Mouse (Mus musculus): ENCODE measurements around the gene Spo11.

Gene Spo11

DNA sequence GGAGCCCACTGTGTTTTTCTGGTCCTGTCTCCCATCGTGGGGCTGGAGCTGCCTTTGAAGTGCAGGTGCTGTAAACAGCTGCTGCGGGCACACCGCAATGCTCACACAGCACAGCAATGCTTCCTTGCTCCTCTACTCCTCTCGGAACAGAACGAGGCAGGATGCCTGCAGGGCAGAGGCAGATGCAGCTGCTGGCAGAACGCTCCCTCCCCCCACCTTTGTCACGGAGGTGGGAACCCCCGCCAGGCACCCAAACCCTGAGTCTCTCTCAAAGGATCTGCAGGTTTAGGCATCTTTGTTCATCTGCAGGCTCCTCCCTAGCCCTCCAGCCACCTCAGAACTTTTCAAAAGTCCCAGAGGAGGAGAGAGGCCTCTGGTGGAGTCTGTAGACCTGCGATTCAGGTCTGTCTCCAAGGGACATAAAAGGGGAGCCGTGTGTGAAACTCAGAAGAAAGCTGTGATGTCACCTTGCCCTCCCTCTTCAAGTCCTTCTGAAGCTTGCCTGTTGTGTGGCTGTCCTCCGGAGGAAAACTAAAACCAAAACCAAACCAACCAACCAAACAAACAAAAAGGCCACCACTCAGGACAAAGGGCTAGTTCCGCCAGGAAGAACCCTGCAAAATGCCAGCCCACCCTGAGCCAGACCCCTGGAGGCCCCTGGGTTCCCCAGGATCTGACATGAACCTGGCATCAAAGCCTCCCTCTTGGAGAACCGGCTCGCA lies at the start of gene Spo11:
Gene Spo11, plus strand, starts transcription at position 292 of the 722 bp plus-strand sequence.
- peak; percentile 26 to 51 for DNase-seq (ENCODE audit: low spot score in 2 of 2)

DNA sequence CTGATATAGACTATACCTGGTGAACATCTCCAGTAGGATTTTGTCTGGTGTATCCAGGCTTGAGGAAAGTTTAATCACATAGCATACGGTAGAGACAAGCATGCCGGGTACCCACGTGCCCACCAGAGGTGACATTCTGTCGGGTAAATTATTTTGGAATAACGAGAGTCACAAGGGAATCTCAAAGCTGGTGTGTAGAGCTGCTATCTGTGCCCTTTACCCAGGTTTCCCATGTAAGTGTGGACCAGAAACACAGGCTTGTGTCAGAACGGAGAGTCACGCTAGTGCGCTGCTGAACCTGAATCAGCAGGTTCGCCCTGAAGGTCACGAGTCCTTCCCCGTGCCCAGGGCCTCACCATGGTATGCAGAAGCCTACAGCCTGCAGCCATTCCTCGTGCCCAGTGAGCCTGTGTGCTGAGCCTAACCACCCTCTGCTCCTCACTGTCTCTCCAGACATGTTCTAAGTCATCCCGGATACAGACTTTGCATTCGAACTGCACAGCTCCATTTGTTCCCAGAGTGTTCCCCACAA lies 47.5 kb upstream of the Spo11 start:
- DNase-seq (ENCODE audit: low spot score in 2 of 2): no peak

DNA sequence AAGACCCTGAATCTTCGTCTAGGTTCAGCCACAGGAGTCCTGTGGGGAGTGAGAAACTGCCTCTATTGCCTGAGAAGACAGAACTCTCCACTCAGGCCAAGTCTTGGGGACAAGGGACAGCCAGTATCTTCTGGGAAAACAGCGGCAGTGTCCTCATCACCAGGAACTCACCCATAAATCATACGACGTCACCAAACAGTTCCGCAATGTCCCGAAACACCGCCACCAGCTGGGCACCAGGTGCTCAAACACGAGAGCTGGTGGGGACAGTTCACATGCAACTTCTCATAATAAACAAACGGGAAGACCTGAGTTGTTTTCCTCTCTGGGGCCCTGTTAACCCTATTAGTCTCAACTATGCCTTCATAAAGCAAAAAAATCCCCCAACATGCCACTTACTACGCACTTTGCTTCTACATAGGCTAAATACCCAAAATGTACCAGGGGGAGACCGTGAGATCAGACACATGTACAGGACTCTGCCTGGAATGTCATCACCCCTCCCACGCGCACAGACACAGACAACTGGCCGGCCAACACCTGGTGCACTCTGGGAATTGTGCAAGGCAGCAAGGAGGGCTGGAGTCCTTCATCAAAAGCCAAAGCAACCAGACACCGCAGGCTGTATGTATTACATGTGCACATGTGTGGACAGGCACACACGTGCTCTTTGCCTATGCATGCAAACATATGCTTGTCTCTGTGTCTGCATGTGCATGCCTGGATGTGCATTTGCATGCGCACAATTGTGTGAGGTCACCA lies 46.2 kb upstream of the Spo11 start:
- no peak for DNase-seq (ENCODE audit: low spot score in 2 of 2)

DNA sequence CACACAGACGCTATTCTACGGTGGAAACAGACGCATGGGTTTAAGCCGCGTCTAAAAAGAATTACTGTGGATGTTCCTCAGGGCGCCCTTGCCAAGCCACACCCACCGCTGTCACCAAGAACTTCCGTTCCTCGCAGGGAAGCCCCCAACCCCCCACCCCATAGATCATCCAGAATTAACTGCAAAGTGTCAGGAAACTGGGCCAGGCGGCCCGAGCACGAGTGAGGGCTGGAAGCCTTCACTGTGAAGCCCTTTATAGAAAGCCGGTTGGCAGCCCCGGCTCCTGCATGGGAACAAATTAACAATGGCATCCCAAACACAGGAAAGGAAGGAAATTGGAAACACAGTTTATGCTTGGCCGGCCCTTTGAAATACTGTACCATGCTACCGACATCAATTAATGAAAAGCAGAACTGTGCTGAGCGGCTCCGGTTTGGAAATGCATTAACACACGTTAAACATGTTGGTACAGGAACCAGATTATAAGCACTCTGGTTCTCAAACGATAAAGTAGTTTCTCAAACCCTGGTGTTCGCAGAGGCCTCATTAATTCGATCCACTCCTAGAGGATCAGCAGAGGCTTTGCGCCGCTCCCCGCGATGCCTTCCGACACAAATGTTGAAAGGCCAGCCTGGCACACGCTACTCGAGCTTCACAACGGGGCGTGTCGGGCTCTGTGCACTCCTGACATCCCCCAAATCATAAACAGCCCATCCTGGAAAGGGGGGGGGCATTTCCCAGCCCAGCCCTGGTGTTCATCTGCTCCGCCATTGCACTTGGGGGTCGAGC lies 43.7 kb upstream of the Spo11 start:
- DNase-seq (ENCODE audit: low spot score in 2 of 2): no peak

DNA sequence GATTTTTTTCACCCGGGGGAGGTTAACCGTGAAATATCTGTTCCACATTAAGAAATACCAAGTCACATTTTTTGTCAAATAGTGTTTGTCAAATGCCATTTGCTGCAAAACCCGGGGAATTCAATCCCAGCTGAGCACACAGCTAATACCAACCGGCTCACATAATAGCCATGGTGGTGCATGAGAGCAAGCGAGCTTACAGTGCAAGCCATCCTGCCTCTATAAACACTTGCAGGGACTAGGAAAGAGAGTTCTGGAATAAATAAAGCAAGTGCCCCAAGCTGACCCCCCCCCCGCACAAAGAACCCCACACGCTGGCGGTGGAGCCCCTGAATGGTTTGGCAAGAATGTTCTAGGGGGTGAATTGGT lies 43.1 kb upstream of the Spo11 start:
- no peak for DNase-seq (ENCODE audit: low spot score in 2 of 2)

DNA sequence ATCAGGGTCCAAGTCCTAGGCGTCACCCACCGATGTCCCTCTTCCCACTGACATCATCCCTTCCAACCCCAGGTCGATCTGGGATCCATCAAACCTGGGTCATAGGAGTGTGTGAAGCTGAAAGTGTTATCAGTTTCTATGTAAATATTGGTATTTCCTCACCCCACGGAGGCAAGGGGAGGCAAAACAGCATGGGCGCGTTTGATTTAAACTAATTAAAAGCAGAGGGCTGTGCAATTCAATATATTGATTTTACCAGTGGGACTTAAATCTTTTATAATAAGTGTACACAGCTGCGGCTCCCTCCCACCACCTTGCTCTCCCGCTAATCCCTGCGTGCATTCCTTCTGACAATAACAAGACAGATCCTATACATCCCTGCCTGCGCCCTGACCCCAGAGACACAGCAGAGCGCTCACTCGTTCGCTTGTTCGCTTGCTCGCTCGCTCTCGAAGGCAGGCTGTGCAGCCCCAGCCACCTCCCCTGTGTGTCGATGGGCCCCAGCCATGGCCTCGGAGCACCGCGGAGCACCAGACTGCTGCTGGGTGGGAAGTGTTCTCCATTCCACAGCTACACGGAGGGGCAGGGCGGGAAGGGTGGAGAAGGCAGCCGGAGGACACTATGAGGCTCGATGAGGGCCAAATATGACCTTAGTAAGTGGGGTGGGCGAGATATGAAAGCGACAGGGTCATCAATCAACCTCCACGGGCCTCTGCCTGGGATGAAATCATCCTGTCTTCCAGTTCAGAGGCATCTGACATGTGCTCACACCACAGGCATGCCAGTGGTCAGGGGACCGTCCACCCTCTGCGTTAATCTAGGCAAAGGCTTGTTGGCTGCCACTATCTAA lies 42.4 kb upstream of the Spo11 start:
- no peak for DNase-seq (ENCODE audit: low spot score in 2 of 2)

DNA sequence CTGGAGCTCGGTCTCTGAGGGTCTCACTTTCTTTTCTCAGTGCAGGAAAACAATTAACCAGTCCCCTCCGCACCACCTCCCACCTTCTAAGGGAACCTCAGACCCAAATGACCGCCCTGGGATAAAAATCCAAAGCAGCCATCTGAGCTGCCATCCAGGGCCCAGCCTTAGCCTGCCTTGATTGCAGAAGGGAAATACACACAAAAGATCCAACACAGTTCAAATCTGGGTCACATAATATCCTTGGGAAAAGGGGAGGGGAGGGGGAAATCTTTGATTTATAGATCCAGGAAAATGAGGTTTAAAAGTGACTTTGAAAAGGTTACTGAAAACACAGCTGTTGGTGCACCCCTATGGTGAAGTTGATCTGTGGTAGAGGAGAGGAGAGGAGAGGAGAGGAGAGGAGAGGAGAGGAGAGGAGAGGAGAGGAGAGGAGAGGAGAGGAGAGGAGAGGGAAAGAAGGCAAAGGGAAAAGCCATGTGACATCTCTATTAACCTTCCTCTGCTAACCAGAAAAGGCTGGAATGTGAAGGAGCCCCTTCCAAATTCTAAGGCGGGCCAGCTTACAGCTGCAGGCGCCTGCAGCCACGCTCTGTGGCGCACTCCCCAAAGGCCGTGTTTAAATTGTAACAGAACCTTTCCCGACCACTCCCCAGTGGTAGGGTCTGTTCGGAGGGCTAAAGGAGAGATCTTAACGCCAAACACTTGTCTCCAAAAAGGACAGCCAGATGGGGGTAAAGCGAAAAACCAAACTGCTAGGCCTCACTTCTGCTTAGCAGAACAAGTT lies 41.5 kb upstream of the Spo11 start:
- no peak for DNase-seq (ENCODE audit: low spot score in 2 of 2)

DNA sequence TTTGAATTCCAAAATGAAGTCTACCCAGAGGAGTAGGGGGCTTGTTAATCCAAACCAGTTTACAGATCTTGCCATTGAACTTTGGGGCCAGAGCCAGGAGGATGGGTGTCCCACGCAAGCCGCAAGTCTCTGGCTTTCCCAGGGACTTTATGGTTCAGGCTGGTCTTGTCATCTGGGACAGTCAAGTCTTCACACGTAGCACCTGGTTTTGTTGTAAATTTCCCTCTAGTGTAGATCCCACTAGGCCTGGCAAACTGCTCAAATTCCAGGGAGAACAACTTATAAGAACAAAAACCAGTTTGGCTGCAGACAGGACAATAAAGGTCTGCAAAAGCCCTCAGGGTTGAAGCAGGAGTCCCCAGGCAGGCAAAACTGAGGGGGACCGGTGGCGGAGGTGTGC lies 40.7 kb upstream of the Spo11 start:
- DNase-seq (ENCODE audit: low spot score in 2 of 2): no peak

DNA sequence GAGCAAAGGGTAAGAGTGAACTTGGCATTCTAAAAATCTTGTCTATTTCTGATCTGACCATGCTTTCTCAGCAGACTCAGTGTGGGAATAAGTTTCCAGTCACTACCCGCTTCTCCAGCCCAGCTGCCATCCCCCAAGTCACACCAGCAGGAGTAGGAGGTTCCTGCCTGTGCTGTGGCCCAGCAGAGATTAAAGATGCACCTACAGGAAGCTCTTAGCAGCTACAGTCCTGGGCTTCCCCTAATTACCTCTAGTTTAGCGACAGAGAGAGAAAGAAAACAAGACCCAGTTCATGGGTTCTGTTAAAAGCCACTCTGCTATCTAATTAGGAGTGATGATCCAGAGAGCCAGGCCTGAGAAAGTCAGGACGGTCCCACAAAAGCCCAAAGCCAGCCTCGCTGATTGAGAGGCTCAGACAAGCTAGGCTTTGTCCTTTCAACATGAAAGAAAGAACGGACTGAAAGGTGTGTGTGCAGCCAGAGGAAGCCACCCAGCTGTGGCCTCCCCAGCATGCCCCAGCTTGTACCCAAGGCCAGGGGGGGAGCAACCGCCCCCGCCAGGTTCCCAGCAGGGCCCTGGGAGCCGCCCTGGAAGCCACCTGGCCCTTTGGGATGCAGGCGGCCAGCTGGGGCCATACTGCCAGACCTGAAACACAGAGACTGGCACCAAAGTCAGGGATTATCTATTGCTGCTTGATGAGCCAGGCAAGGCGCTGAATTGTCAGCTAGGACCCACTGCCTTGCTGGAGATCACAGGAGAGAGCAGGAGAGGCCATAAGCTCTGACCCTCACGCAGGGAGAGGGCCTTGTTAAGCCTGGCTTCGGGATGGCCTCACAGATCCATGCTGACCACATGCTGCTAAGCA lies 39.9 kb upstream of the Spo11 start:
- DNase-seq (ENCODE audit: low spot score in 2 of 2): no peak

DNA sequence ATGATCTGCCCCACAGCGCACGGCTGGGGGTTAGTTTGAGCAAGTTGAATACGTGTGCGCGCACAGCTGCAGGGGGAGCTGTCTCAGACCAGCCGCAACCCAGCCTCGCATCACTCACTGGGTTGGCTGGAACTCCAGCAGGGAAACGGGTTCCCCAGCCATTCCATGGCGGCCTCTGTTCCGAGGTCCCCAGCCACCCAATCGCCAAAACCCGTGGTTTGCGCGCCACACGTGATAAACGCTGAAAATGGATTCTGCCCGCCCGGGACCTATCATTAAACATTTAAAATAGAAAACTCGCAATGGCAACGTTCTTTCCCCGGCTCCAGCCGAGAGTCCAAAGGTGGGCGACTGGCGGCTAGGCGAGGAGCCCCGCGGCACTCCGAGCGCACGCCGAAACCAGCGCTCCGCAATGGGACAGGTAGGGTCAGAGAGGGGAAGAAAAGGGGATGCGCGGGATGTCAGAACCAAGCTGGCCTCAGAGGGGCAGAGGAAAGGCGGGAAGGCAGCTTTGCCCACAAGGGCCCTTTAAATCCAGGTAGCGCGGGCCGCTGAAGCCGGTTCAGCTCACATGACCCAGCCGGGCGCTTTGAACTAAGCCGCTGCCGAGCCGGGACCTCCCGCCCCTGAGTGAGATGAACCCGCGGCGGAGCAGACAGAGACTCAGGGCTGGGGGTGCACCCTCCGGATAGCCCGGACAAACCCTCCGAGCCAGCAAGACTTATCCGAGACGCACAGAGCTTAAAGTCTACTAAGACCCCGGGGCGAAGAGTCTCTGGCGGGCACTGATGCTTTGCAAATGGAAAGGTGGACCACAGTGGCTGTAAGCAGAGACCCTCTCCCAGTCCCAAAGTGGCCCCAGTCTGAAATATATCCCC lies 38.5 kb upstream of the Spo11 start:
- peak in 1 of 2 experiments; percentile 22 for DNase-seq (ENCODE audit: low spot score in 2 of 2)

DNA sequence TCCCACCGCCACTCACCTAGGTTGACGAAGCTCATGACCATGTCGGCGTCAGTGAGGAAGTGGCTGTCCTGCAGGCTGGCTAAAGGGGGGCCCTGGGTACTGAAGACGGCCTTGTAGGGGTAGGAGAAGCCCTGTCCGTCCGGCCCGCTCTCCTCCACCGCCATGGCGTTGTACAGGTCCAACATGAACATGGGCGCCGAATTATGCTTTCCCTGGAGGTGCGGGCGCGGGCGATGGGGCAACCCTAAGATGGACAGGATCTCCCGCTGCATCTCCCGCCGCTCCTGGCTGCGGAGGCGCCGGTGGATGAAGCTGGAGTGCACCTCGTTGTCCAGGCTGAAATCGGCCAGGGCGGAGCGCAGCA lies 37.9 kb upstream of the Spo11 start:
- DNase-seq (ENCODE audit: low spot score in 2 of 2): no peak

DNA sequence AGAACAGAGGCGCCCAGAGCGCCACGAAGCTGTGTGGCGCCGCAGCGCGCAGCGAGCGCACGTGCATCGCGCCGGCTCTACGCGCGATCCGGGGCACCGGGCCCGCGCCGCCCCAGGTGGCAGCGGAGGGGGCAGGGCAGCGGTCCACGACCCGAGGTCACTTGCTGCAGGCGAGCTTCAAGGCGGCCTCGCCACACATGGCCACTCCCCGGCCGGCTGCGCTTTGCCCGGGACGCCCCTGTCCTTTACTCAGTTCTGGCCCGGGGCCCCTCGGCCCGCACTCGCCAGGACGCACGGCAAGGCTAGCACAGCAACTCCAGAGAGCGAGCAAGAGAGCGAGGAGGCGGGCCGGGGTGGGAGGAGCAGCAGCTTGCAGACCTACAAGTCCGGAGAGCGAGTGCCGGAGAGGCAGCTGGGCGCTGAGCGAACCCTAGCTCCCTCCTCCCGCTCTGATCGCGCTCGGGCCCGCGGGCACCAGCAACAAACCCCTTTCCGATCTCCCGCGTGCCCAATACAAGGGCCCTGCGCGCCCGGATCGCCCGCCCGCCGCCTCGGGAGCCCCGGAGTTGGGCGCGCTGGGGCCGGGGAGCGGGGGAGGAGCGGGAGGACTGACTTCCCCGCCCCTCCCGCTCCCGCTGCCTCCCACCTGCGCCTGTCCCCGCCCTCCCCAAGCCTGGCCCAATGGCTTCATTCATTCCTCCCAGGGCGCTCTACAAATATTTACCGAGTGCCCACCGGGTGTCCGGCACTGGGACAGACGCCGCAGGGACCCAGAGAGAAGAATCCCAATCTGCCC lies 37.3 kb upstream of the Spo11 start, which contains the start of gene Bmp7:
Gene Bmp7, minus strand, starts transcription at position 319 of the 796 bp plus-strand sequence.
- peak in 1 of 2 experiments; percentile 38 for DNase-seq (ENCODE audit: low spot score in 2 of 2)

DNA sequence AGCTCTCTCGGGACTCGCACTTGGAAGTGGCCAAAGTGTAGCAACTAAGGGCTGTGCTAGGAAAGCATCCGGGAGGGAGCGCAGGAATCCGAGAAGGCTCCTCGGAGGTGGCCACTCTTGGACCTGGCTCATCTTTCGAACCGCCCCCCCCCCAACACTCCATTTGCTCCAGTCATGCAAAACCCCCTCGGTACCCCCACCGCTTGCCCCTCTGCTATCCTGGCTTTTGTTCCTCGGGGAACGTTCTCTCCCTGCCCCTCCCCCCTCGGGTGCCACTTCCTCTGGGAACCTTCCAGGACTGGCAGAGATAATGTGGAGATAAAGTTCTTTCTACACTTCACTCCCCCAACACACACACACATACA lies 36.7 kb upstream of the Spo11 start:
- no peak for DNase-seq (ENCODE audit: low spot score in 2 of 2)

DNA sequence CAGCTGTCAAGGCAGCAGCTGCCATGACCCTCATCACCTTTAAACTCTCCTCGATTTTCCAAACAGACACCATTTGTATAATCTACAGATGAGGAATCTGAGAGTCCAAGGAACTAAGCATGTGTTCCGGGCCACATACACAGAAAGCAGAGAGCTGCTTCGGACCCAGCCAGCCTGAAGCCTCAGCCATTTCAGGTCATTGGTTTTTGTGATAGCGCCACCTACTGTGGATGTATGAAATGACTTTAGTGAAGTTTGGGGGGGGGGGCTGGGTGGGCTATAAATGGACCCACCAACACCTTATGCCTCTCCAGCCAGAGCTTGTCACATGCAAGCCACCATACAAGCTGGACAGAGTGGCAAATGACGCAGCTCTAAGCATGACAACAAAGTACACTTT lies 28.4 kb upstream of the Spo11 start:
- no peak for DNase-seq (ENCODE audit: low spot score in 2 of 2)

DNA sequence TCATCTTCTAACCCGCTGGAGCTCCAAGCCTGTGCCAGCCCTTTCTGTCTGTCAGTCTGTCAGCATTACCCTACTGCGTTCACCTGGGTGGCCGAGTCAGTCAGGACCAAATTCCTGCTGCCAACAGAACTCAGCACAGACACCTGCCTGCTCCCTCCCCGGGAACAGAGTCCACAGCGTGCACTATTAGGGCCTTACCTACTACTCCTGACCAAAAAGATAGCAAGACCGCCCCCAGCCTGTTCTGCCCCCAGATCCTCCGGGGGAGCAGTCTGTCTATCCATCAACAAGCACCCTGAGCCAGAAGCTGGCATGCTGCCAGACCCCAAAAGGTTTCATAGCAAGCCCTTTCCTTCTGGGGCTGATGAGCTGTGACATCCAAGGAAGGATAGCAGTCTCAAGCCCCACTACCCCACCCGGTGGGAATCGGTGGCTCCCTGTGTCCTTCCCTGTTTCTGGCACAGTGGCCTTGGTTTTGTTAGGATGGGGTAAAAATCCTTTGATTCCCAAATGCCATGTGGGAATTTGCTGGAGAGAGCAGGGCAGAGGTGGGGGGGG lies 27.3 kb upstream of the Spo11 start:
- DNase-seq (ENCODE audit: low spot score in 2 of 2): no peak

DNA sequence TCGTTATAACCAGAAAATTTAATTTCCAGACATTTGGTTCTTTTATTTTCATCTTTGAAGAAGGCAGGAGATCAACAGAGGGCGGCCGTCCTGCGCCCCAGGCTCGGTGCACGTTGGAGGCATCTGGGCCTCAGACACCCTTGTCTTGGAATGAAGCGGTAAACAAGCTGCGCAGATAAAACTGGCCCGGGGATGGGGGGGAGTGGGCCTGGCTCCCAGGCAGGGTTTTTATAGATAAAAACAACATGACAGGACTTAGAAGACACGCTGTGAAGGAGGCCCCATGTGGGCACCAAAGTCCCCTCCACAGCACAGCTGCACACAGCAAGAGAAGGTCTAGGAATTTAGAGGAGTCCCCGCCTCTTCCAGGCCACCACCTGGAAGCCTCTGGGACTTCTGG lies 26.8 kb upstream of the Spo11 start:
- no peak for DNase-seq (ENCODE audit: low spot score in 2 of 2)

DNA sequence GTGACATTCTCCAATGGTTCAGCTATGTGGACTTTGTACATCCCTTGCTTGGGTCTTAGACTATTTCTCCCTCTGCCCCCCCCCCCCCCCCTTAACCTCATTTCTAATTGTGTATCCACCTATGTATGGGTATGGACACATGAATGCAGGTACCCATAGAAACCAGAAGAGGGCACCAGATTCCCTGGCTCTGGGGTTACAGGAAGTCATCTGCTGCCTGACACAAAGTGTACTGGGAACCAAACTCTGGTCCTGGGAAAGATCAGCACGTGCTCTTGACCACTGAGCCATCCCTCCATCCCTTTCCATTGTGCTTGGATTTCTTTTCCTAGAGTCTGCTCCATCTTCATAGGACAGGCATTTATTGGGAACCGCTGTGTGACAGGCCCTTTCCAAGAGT lies 25.5 kb upstream of the Spo11 start:
- no peak for DNase-seq (ENCODE audit: low spot score in 2 of 2)

DNA sequence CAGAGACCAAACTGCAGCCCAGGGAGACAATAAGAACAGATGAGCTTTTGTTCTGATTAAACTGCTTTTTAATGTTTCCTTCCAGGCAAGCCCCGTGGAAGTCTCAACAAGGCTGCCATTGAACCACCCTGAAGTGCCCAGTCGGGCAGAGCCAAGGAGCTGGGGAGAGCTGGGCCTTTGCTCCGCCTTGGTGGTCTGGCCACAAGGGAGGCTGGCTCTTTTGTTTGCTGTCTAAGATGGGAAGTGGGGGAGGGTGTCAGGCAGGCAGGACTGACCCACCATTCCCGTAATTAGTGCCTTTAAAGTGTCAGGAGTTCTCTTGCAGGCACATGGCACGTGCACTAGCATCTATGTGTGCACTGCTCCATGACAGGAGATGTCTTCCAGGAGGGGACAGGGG lies 18.9 kb upstream of the Spo11 start:
- DNase-seq (ENCODE audit: low spot score in 2 of 2): no peak
